Mouse (Mus musculus): ENCODE data around the gene Acadl. TPM values are rescaled to one million over a fixed set of nuclear protein-coding genes. Genes with fewer than 3 reads are reported as not detected.
A peak's percentile ranks its signal among the peaks of the same experiment; 100 is the strongest.

Gene Acadl
- 1,000 to 10,000 TPM; 1,366 to 1,415 TPM for total RNA-seq (2021)

DNA sequence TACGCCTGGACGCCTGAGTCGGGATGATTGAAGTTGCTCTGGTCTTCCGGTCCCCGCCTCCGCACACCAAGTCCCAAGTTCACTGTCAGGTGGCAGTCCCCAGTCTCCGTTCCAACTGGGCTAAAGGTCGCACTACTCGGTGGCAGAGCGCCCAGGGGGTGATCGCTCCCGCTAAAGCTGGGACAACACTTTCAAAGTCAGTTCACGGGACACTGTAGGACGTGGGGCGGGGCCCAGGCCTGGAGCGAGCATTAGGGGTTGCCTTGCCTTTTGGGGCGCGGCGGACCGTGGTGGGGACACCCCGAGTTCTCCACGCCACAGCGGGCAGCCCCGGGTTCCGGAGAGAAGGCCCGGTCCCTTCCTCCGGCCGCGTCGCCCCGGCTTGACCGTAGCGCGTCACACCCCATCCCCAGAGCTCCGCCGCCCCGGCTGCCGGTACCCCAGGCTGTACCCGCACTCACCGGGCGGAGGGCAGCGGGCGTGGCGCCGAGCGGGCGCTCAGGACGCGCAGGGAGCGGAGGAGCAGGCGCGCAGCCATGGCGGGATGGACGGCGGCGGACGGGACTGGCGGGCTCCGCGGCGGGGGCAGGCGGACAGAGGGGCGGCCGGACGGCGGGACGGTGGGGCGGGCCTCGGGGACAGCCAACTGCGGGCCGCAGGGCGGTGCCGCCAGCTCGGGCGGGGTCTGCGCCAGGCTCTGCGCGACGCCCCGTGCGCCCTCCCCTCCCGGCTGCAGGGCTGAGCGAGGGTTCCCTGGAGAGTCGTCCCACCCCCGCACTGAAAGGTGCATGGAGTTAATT lies at the start of gene Acadl:
Gene Acadl (minus strand): TSS at position 566 of the 800 bp plus-strand sequence.
- DNase-seq: peak; percentile 97 to 99
- intact Hi-C loops (cut with DNase I): loop anchor here (5.0 kb wide), 1 partner anchor 46 kb away; the partner anchor contains the start of gene Kansl1l

DNA sequence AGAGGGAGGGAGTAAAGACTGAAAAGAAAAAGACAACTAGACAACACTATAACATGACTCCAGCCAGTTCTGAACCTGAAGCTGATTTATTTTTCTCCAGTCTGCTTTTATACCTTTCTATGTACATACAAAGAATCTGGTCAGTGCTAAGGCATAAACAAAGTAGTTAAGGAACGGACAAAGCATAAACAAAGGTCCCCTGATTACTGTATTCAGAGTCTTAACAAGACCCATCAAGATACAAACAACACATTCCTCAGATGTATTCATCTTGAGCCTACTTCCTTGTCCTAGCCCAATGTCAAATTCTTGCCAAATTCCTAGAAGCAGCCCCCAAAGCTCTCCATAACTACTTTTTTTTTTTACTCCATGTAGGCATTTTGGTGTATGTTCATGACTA lies 49.2 kb upstream of the Acadl start:
- intact Hi-C loops (cut with DNase I): no loop called here
- no peak for DNase-seq

DNA sequence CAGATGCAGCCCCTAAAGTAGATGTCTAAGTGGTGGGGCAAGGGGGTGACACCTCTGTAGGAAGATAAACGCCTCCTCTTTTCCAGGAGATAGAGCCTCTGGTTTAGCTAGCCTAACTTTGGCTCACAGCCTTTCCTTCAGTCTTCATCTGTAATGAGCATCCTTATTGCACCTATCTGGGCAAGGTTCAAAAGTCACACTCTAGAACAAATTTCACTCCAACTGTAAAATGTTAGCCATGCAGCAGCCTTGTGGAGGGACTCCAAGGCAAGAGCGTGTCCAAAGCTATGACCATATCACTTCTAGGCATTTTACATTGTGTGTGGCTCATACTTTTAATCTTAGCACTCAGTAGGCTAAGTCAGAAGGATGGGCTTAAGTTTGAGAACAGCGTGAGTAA lies 39.5 kb upstream of the Acadl start:
- no peak for DNase-seq
- intact Hi-C loops (cut with DNase I): no loop called here

DNA sequence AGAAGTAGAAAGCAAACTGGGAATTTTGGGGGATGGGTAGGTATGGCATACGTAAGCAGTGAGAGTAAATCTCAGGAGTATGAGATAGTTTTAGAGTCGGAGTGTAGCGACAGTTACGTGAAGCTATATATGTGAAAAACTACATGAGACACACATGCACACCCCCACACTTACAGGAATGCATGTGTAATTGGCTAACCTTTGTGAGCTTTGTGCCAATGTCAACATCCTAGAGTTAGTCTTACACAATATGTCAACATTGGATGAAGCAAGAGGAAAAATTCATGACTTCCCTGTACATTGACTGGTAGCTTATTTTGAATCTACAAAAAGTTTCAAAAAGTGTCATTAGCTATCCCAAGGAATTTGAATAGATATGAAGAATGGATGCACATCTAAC lies 37.9 kb upstream of the Acadl start:
- intact Hi-C loops (cut with DNase I): no loop called here
- DNase-seq: no peak

DNA sequence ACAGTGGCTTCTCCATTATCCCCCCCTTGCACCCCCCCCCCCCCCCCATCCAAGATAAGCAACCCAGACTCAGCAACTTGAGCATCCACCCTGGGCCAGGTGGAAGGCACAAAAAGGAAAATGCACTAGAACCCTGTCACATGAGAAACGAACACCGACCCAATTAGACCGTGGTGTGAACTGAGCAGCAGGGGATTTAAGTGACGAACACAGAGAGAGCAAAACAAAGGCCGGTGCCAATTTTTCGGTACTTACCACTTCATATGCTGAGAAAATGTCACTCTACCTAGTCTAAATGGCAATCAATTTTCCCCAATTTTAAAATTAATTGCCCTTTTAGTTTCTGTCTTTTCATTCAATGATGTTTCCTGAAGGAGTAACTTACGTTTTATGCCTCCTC lies 35.2 kb upstream of the Acadl start:
- intact Hi-C loops (cut with DNase I): loop anchor here (10.0 kb wide), 1 partner anchor 53 kb away; no protein-coding TSS in a partner anchor
- no peak for DNase-seq

DNA sequence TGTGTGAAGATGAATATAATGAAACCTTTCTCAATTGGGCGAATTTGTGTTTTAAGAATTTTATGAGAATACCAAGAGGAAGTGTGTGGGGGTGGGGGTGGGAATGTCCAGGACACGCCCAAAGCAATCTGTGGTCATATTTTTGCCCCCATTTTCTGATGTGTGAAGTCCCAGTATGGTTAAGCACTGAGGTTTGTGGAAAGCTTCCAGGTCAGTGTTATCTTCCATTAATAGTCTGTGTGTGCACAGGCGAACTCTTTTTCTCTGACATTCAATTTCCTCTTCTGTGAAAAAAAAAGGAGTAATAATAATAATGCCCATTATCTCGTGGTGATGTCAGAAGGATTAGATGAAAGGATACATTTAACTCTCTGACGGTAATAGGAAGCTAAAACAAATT lies 33.5 kb upstream of the Acadl start:
- intact Hi-C loops (cut with DNase I): loop anchor here (1.0 to 10.0 kb wide), 3 partner anchors 44 to 96 kb away; no protein-coding TSS in a partner anchor
- DNase-seq: peak in 1 of 2 experiments; percentile 31

DNA sequence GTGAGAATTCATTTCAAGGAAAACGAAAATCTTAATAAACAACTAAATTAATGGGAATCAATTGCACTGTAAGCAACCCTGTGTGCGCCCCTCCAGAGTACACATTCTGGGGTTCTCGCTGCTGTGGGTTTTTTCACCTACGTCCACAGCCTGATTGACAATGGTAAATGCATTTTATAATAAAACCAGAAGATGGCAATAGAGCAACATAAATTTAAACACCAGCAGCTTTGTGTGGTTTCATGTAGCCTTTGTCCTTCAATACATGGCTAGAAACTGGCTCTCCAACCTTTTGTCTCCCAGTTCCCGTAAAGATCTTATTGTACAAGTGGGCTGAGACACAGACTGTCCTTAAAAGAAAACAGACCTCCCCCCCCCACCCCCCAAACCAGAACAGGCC lies 33.0 kb upstream of the Acadl start:
- intact Hi-C loops (cut with DNase I): loop anchor here (1.0 to 10.0 kb wide), 3 partner anchors 44 to 96 kb away; no protein-coding TSS in a partner anchor

DNA sequence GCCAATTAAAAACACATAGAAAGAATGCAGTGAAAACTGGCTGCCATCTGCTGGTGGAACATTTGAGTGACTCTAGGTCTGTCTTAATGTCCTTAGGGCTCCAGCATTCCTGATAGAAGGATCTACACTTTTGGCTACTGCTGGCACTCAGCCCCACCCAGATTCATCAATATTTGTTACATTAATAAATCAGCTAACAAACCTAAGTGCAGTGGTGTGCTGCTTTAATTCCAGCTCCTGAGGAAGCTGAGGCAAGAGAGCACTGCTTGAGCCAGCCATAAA lies 32.7 kb upstream of the Acadl start:
- intact Hi-C loops (cut with DNase I): loop anchor here (1.0 to 10.0 kb wide), 3 partner anchors 45 to 97 kb away; no protein-coding TSS in a partner anchor
- DNase-seq: peak; percentile 77

More for the DNA sequence above, 33.0 kb upstream of the Acadl start:
- peak; percentile 22 to 35 for DNase-seq

DNA sequence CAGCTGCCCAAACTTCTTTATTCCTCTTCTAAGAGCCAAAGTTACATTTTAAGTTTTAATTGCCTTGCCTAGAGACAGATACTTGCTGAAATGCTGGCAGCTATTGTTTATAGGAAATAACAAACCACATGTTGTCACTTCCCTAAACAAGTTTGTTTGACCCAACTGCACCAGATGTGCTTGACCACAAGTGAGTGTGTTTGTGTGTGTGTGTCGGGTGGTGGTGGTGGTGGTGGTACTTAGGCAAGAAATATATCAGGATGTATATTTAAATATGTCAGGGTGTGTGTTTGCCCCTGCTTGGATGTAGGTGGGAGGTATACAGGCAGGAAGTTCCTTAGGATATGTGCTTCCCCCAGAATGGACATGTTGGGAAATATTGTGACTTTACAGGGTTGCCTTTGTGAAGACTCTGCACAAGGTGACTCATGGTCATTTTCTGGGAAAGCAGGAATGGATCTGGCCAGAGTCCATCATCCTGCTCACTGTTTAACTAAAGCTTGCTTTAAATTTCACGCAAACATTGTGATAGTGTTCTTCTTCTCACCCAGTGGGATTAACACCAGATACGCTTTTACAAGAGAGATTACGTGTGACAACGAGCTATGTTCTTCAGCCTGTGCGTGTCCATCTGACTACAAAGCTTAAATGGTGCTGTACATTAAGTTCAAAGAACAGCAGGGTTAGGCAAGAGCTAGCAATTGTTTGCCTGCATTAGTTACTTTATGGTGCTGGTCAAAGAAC lies 32.2 kb upstream of the Acadl start:
- no peak for DNase-seq
- intact Hi-C loops (cut with DNase I): loop anchor here (10.0 kb wide), 1 partner anchor 50 kb away; no protein-coding TSS in a partner anchor

DNA sequence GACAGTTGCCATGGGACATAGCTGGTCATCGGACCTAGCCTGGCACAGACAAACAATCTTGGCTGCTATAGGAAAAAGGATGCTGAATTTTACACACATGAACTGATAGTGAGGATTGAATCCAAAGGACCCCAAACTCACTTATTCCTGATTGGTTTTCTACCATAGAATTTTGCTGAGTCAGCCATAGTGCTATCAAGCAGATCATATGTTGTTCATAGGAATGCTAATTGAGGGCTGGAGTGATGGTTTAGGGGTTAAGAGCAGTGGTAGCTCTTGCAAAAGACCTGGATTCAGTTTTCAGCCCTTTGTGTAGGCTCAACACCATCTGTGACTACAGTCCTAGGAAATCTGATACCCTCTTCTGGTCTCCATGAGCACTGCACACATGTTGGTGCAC lies 24.1 kb upstream of the Acadl start:
- intact Hi-C loops (cut with DNase I): no loop called here
- no peak for DNase-seq

DNA sequence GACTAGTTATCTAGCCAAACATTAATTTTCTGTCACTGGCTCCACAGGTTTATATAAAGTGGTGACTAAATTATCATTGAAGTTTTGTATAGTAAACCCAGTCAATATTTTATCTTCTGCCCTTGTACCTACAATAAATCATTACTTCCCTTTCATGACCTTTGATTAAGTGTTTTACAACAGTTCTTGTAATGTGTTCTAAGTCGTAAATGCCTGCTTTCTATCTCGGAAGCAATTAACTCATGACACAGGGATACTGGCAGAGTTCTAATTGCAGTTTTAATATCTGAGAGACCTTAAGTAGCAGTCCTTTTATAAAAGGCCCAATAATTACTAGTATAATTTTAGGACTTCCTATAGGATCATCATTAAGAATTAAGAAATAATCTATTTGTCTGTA lies 17.1 kb upstream of the Acadl start:
- intact Hi-C loops (cut with DNase I): no loop called here
- DNase-seq: no peak

DNA sequence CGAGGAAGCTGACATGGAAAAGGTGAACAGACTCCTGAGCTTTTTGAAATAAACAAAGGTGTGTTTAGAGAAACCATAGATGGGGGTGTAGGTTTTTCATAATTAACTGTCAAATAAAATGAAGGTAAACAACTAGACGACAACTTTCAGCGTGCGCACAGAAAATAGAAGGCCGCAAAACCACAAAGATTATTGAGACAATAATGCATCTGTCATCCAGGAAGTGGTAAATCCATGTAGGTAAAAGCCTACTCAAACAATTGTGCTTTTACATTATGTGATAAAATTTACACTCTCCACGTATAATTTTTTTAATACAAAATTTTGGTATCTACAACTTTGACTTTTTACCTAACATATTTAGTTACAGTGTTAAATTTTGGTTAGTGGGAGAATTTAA lies 11.7 kb upstream of the Acadl start:
- intact Hi-C loops (cut with DNase I): no loop called here
- no peak for DNase-seq

DNA sequence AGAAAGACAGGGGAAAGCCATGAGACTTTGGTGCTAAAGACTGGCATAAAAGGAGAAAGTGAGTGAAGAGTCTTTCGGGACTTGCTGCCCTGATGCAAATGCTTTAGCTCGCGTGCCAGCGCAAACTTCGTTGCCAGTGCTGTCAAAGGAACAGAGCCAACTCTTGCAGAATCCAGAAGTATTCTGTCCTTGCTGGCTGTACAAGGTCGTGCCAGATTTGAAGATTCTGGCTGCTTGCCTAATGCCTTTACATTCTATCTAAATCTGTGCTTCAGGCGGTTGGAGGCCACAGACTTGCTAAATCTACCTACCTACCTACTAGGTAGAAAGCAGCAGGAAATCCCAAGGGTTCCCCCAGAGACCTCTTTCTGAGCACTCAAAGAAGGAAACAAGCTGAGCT lies 8.5 kb upstream of the Acadl start:
- peak; percentile 85 to 86 for DNase-seq
- intact Hi-C loops (cut with DNase I): no loop called here

DNA sequence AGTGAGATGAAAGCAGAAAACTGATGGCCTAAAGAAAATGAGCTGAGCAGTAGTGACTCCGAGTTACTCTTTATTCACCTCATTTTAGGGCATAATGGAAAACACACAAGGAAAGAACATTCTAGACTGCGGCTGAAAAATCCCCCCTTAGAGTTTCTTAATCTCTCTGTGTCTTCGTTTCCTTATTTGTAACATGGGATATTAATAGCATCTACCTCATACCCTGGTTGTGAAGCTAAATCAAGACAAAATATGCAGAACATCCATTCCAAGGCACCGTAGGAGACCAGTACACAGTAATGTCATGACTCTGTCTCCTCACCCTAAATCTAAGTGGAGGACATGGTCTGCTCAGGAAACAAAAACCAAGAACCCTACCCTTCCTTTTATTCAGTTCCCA lies 2.6 kb upstream of the Acadl start:
- intact Hi-C loops (cut with DNase I): no loop called here
- no peak for DNase-seq

DNA sequence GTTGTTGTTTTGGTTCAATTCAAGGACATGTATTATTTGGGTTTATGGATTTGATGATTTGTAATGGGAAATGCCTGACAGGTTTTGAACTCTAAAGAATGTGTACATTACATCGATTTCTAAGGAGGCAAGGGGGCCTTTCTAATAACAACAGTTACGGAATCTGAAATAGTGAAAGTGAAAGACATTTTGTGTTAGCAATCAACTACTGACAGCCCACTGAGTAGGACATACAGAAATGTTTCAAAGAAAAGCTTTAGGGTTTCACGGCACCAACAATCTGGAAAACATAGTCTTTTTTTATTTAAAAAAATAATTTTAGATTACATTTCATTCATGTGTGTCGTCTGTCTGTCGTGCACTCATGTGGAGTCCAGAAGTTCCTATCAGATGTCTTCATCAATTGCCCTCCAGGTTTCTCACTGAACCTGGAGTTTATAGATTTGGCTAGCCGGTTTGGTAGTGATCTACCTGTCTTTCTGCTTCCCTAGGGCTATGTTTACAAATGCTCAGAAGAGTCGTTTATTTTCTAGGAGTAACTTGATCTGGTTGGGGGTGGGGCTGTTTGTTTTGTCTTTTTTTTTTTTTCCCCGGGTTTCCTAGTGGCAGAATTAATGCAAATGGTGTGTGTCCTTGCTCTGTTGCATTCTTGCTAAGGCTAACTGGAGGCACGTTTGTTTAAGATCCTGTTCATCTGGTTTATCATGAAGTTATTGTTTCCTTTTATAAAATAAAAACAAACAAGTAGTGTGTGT lies 841 bp upstream of the Acadl start:
- intact Hi-C loops (cut with DNase I): loop anchor here (5.0 kb wide), 1 partner anchor 47 kb away; the partner anchor contains the start of gene Kansl1l
- DNase-seq: peak in 1 of 2 experiments; percentile 35

DNA sequence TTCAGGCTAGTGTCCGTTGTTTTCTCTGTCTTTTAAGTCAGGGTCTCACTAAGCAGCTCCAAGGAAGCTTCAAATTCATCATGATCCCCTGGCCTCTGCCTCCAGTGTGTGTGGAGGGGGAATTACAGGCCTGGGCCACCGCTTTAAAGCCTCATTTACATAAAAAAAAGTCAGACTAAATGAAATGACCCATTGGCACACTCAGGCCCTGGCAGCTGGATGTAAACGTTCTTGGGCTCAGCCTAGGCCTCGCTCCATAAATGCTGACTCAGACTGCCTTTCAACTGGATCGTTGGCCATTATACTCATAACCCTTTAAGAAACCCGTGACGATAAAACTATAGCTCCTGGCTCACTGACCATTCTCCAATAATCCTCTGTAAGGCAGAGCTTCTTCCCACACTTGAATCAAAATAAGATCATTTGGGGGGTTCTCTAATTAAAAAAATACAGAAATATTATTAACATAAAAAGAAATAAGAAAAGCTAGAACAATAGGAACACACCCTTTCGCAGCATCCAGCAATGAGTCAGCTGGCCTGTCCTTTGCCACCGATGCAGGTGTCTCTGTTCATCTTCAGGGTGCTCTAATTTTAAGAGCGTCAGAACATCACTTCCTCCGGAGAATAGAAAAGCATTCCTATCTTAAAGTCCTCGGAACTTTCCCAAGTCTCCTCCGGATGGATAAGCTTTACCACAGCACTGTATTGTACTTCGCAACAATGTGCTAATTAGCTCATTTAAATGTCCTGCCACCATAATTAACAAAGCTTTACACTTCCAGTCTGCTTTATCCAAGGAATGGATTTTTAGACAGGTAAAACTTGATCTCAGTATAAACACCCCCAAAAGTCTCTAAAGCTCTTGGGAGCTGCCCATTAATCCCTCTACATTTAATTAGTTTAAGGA lies 1.1 kb downstream of the Acadl start:
- DNase-seq: no peak
- intact Hi-C loops (cut with DNase I): loop anchor here (5.0 kb wide), 1 partner anchor 45 kb away; the partner anchor contains the start of gene Kansl1l

DNA sequence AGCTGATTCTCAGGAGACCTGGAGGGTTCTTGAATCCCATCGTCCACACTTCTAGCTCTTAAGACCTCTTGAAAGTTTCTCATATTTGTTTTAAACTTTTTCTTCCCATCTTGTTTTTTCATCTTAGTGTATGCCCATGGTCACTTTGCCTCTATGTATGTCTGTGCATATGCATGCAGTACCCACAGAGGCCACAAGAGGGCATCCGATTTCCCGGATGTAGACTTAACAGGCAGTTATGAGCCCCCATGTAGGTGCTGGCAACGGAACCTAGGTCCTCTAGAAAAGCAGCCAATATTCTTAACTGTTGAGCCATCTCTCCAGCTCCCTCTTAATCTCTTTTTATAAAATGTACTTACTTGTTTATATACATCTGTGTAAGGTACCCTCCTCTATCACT lies 15.6 kb downstream of the Acadl start:
- intact Hi-C loops (cut with DNase I): loop anchor here (10.0 kb wide), 1 partner anchor 47 kb away; no protein-coding TSS in a partner anchor
- DNase-seq: peak in 1 of 2 experiments; percentile 50

DNA sequence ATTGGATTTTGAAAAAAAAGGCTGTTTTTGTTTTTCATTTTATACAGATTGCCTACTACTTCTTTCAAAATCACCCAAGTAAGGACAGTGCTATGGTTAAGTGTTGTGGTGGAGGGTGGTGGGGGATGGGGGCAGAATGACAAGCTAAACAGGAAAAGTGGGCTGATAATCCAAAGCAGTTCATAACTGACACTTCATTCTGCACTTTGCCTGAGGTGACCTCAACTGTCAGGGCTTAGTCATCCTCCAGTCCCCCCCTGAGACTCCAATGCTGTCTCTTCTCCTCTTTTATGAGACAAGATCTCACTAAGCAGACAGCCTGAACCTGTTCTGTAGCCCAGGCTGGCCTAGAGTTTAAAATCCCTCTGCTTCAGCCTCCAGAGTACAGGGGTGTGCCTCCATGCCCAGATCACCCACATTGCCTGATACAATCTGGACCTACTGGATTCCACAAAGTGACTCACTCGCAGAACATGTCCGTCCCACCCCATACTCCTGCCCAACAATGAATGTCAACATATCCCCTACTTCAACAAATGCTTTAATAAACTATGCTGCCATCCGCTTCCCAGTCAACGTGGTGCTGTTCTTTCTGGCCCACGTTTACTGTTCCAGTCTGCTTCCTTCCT lies 17.3 kb downstream of the Acadl start:
- intact Hi-C loops (cut with DNase I): loop anchor here (10.0 kb wide), 1 partner anchor 49 kb away; no protein-coding TSS in a partner anchor
- DNase-seq: no peak

DNA sequence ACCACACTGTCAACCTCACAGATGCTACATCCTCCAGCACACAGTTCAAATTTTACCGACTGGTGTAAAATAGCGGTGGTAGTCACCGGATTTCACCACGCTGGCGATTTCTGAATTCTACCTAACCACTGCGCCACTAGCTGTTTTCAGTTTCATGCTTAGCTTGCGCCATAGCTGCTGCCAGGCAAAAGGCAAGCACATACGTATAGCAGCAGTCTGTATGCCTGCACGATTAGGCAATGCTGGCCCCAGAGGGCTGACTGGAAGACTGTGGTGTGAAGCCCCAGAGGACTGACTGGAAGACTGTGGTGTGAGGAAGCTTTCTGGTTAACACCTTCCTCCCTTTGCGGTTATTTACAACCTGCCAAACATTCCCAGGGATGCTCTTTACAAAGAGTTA lies 21.1 kb downstream of the Acadl start:
- intact Hi-C loops (cut with DNase I): loop anchor here (10.0 kb wide), 1 partner anchor 53 kb away; no protein-coding TSS in a partner anchor
- no peak for DNase-seq
